Mouse (Mus musculus): ENCODE results near the gene Bdkrb1. TPM values are rescaled to one million over a fixed set of nuclear protein-coding genes. Genes with fewer than 3 reads are reported as not detected.

The Bdkrb1 gene
- total RNA-seq (2021), result under 1 TPM in 1 of 2 experiments, not detected in 1; 0.20 TPM
- long read RNA-seq, experiment 1, result 0 reads
- long read RNA-seq, experiment 2, result 0 reads

- DNase-seq (ENCODE audit: low spot score in 2 of 2), result no peak
Measured at GRCm38 (mm10) chr12:105602581-105603210, at the start of gene Bdkrb1. Gene Bdkrb1, plus strand, starts transcription at chr12:105603085.

- DNase-seq (ENCODE audit: low spot score in 2 of 2), result no peak
Measured at GRCm38 (mm10) chr12:105554151-105554772, 48.6 kb upstream of the Bdkrb1 start.

- no peak for DNase-seq (ENCODE audit: low spot score in 2 of 2)
Measured at GRCm38 (mm10) chr12:105555172-105555571, 47.7 kb upstream of the Bdkrb1 start.

GRCm38 (mm10) chr12:105557250-105557925 lies 45.5 kb upstream of the Bdkrb1 start:
- DNase-seq (ENCODE audit: low spot score in 2 of 2), result peak in 1 of 2 experiments; percentile 66

- no peak for DNase-seq (ENCODE audit: low spot score in 2 of 2)
Measured at GRCm38 (mm10) chr12:105561007-105561534, 41.8 kb upstream of the Bdkrb1 start.

- DNase-seq (ENCODE audit: low spot score in 2 of 2), result no peak
Measured at GRCm38 (mm10) chr12:105562056-105562820, 40.6 kb upstream of the Bdkrb1 start.

- peak in 1 of 2 experiments; percentile 39 for DNase-seq (ENCODE audit: low spot score in 2 of 2)
Measured at GRCm38 (mm10) chr12:105562936-105563680, 39.8 kb upstream of the Bdkrb1 start, which contains the start of gene Bdkrb2. Gene Bdkrb2, plus strand, starts transcription at chr12:105563226.

- DNase-seq (ENCODE audit: low spot score in 2 of 2), result no peak
Measured at GRCm38 (mm10) chr12:105563726-105564275, 39.1 kb upstream of the Bdkrb1 start.

- DNase-seq (ENCODE audit: low spot score in 2 of 2), result no peak
Measured at GRCm38 (mm10) chr12:105565221-105565620, 37.7 kb upstream of the Bdkrb1 start.

- DNase-seq (ENCODE audit: low spot score in 2 of 2), result no peak
Measured at GRCm38 (mm10) chr12:105571867-105572266, 31.0 kb upstream of the Bdkrb1 start.

- no peak for DNase-seq (ENCODE audit: low spot score in 2 of 2)
Measured at GRCm38 (mm10) chr12:105572622-105573021, 30.3 kb upstream of the Bdkrb1 start.

- no peak for DNase-seq (ENCODE audit: low spot score in 2 of 2)
Measured at GRCm38 (mm10) chr12:105574356-105574755, 28.5 kb upstream of the Bdkrb1 start.

GRCm38 (mm10) chr12:105580490-105580889 lies 22.4 kb upstream of the Bdkrb1 start:
- no peak for DNase-seq (ENCODE audit: low spot score in 2 of 2)

- DNase-seq (ENCODE audit: low spot score in 2 of 2), result no peak
Measured at GRCm38 (mm10) chr12:105582486-105582885, 20.4 kb upstream of the Bdkrb1 start.

GRCm38 (mm10) chr12:105583484-105583883 lies 19.4 kb upstream of the Bdkrb1 start:
- no peak for DNase-seq (ENCODE audit: low spot score in 2 of 2)

- peak; percentile 67 to 80 for DNase-seq (ENCODE audit: low spot score in 2 of 2)
Measured at GRCm38 (mm10) chr12:105584851-105585250, 18.0 kb upstream of the Bdkrb1 start.

- DNase-seq (ENCODE audit: low spot score in 2 of 2), result no peak
Measured at GRCm38 (mm10) chr12:105587526-105587925, 15.4 kb upstream of the Bdkrb1 start.

GRCm38 (mm10) chr12:105590786-105591185 lies 12.1 kb upstream of the Bdkrb1 start:
- DNase-seq (ENCODE audit: low spot score in 2 of 2), result no peak

- no peak for DNase-seq (ENCODE audit: low spot score in 2 of 2)
Measured at GRCm38 (mm10) chr12:105592361-105592761, 10.5 kb upstream of the Bdkrb1 start.

GRCm38 (mm10) chr12:105593471-105593870 lies 9.4 kb upstream of the Bdkrb1 start:
- DNase-seq (ENCODE audit: low spot score in 2 of 2), result no peak

All from gastrocnemius, postnatal 4 days (tissue).